Mouse (Mus musculus): ENCODE data around the gene Vgll4. TPM values are rescaled to one million over a fixed set of nuclear protein-coding genes. Genes with fewer than 3 reads are reported as not detected.

The Vgll4 gene
- 74.8 and 76.0 TPM in 2 replicates for polyA plus RNA-seq (2015; fragmentation: Nextera tagmentation; extraction: Ambion mirVana)

- Histone ChIP-seq H3K27me3 (replicated peaks) (no peaks in the 10 kb centered on the region), H3K9me3 (no peaks in the 10 kb centered on the region), H3K27ac (peak within 1 kb of the TSS; percentile 78), H3K4me2 (replicated peaks) (peak within 1 kb of the TSS; percentile 99), H3K4me3 (replicated peaks) (peak within 1 kb of the TSS; percentile 69), H3K9ac (peak within 1 kb of the TSS; percentile 66), H3K36me3 (no peaks in the 10 kb centered on the region), H3K4me1 (replicated peaks) (0 out of 2 replicates have a peak, but pooled peaks cover 10% of the 10 kb centered on the region)
- ATAC-seq = peak; percentile 78
- under 1% methylated on average over 79 of the region's 79 CpGs for WGBS
Observed at GRCm38 (mm10) chr6:114969213-114970120, at the start of gene Vgll4. TSS of gene Vgll4 (minus strand) at chr6:114969994.

- H3K4me3 ChIP-seq (replicated peaks) = no peak overlapping the region
- 86% methylated on average over 13 of the region's 13 CpGs for WGBS
- no peak overlapping the region for H3K9ac ChIP-seq
- no peak for ATAC-seq
- H3K4me2 ChIP-seq (replicated peaks) = no peak overlapping the region
- H3K27me3 ChIP-seq (replicated peaks) = no peaks in the 10 kb centered on the region
- H3K36me3 ChIP-seq = peaks cover 30% of the 10 kb centered on the region
- H3K9me3 ChIP-seq = no peaks in the 10 kb centered on the region
- no peak overlapping the region for H3K27ac ChIP-seq
- no peaks in the 10 kb centered on the region for H3K4me1 ChIP-seq (replicated peaks)
Observed at GRCm38 (mm10) chr6:115015461-115015860, 45.7 kb upstream of the Vgll4 start.

- Histone ChIP-seq H3K27ac (no peak overlapping the region), H3K36me3 (peaks cover 33% of the 10 kb centered on the region), H3K4me2 (replicated peaks) (no peak overlapping the region), H3K4me1 (replicated peaks) (no peaks in the 10 kb centered on the region), H3K27me3 (replicated peaks) (no peaks in the 10 kb centered on the region), H3K9me3 (no peaks in the 10 kb centered on the region), H3K9ac (no peak overlapping the region), H3K4me3 (replicated peaks) (no peak overlapping the region)
- WGBS = 87% methylated on average over 4 of the region's 4 CpGs
- no peak for ATAC-seq
Observed at GRCm38 (mm10) chr6:115013574-115013973, 43.8 kb upstream of the Vgll4 start.

GRCm38 (mm10) chr6:115011792-115012191 lies 42.0 kb upstream of the Vgll4 start:
- WGBS = 70% methylated on average over 8 of the region's 8 CpGs
- H3K27me3 ChIP-seq (replicated peaks) = no peaks in the 10 kb centered on the region
- no peak overlapping the region for H3K4me3 ChIP-seq (replicated peaks)
- H3K9me3 ChIP-seq = no peaks in the 10 kb centered on the region
- H3K9ac ChIP-seq = no peak overlapping the region
- H3K4me2 ChIP-seq (replicated peaks) = no peak overlapping the region
- H3K4me1 ChIP-seq (replicated peaks) = peaks cover 4% of the 10 kb centered on the region; the same call in 1 of the 2 replicates
- peaks cover 27% of the 10 kb centered on the region for H3K36me3 ChIP-seq
- ATAC-seq = no peak
- no peak overlapping the region for H3K27ac ChIP-seq

GRCm38 (mm10) chr6:115010815-115011214 lies 41.0 kb upstream of the Vgll4 start:
- H3K27me3 ChIP-seq (replicated peaks) = no peaks in the 10 kb centered on the region
- ATAC-seq = no peak
- H3K4me1 ChIP-seq (replicated peaks) = peaks cover 4% of the 10 kb centered on the region; the same call in 1 of the 2 replicates
- H3K4me3 ChIP-seq (replicated peaks) = no peak overlapping the region
- no peaks in the 10 kb centered on the region for H3K9me3 ChIP-seq
- H3K36me3 ChIP-seq = peaks cover 24% of the 10 kb centered on the region
- no peak overlapping the region for H3K9ac ChIP-seq
- WGBS = 74% methylated on average over 9 of the region's 9 CpGs
- H3K27ac ChIP-seq = no peak overlapping the region
- no peak overlapping the region for H3K4me2 ChIP-seq (replicated peaks)

- Histone ChIP-seq H3K27ac (no peak overlapping the region), H3K9me3 (no peaks in the 10 kb centered on the region), H3K4me1 (replicated peaks) (peaks cover 4% of the 10 kb centered on the region; the same call in 1 of the 2 replicates), H3K36me3 (peaks cover 20% of the 10 kb centered on the region), H3K27me3 (replicated peaks) (no peaks in the 10 kb centered on the region), H3K9ac (no peak overlapping the region), H3K4me3 (replicated peaks) (no peak overlapping the region), H3K4me2 (replicated peaks) (no peak overlapping the region)
- no peak for ATAC-seq
- 88% methylated on average over 9 of the region's 9 CpGs for WGBS
Observed at GRCm38 (mm10) chr6:115010304-115010703, 40.5 kb upstream of the Vgll4 start.

GRCm38 (mm10) chr6:115007728-115008127 lies 37.9 kb upstream of the Vgll4 start:
- H3K36me3 ChIP-seq = peaks cover 14% of the 10 kb centered on the region
- WGBS = 32% methylated on average over 5 of the region's 5 CpGs

GRCm38 (mm10) chr6:115006948-115007347 lies 37.2 kb upstream of the Vgll4 start:
- Histone ChIP-seq H3K27ac (no peak overlapping the region), H3K9ac (no peak overlapping the region), H3K9me3 (no peaks in the 10 kb centered on the region), H3K36me3 (peaks cover 12% of the 10 kb centered on the region), H3K4me1 (replicated peaks) (peaks cover 4% of the 10 kb centered on the region; the same call in 1 of the 2 replicates), H3K4me2 (replicated peaks) (no peak overlapping the region), H3K27me3 (replicated peaks) (no peaks in the 10 kb centered on the region), H3K4me3 (replicated peaks) (no peak overlapping the region)
- WGBS = 63% methylated on average over 6 of the region's 6 CpGs
- peak; percentile 77 for ATAC-seq

More at GRCm38 (mm10) chr6:115007728-115008127, 37.9 kb upstream of the Vgll4 start:
- H3K4me1 ChIP-seq (replicated peaks) = peaks cover 4% of the 10 kb centered on the region; the same call in 1 of the 2 replicates
- no peak overlapping the region for H3K4me3 ChIP-seq (replicated peaks)
- no peaks in the 10 kb centered on the region for H3K9me3 ChIP-seq
- H3K27ac ChIP-seq = no peak overlapping the region
- no peak overlapping the region for H3K4me2 ChIP-seq (replicated peaks)
- no peaks in the 10 kb centered on the region for H3K27me3 ChIP-seq (replicated peaks)
- peak; percentile 75 for ATAC-seq
- no peak overlapping the region for H3K9ac ChIP-seq

- Histone ChIP-seq H3K4me2 (replicated peaks) (no peak overlapping the region), H3K27me3 (replicated peaks) (no peaks in the 10 kb centered on the region), H3K4me1 (replicated peaks) (peaks cover 4% of the 10 kb centered on the region; the same call in 1 of the 2 replicates), H3K9me3 (no peaks in the 10 kb centered on the region), H3K36me3 (0 out of 2 replicates have a peak, but pooled peaks cover 4% of the 10 kb centered on the region), H3K27ac (no peak overlapping the region), H3K4me3 (replicated peaks) (no peak overlapping the region), H3K9ac (no peak overlapping the region)
- WGBS = 72% methylated on average over 3 of the region's 3 CpGs
- ATAC-seq = no peak
Observed at GRCm38 (mm10) chr6:115006065-115006464, 36.3 kb upstream of the Vgll4 start.

GRCm38 (mm10) chr6:115005351-115005890 lies 35.6 kb upstream of the Vgll4 start:
- H3K27me3 ChIP-seq (replicated peaks) = no peaks in the 10 kb centered on the region
- no peak overlapping the region for H3K4me2 ChIP-seq (replicated peaks)
- H3K4me3 ChIP-seq (replicated peaks) = no peak overlapping the region
- no peak overlapping the region for H3K9ac ChIP-seq
- no peak overlapping the region for H3K27ac ChIP-seq
- WGBS = 90% methylated on average over 8 of the region's 8 CpGs
- 0 out of 2 replicates have a peak, but pooled peaks cover 3% of the 10 kb centered on the region for H3K36me3 ChIP-seq
- no peak for ATAC-seq
- H3K4me1 ChIP-seq (replicated peaks) = peaks cover 4% of the 10 kb centered on the region; the same call in 1 of the 2 replicates
- H3K9me3 ChIP-seq = no peaks in the 10 kb centered on the region

- 89% methylated on average over 8 of the region's 8 CpGs for WGBS
Observed at GRCm38 (mm10) chr6:115004636-115005035, 34.8 kb upstream of the Vgll4 start.

GRCm38 (mm10) chr6:114998374-114999031 lies 28.7 kb upstream of the Vgll4 start:
- H3K9ac ChIP-seq = no peak overlapping the region
- H3K27ac ChIP-seq = no peak overlapping the region
- H3K4me3 ChIP-seq (replicated peaks) = no peak overlapping the region
- H3K27me3 ChIP-seq (replicated peaks) = no peaks in the 10 kb centered on the region
- no peak overlapping the region for H3K4me2 ChIP-seq (replicated peaks)
- WGBS = 66% methylated on average over 16 of the region's 16 CpGs
- H3K4me1 ChIP-seq (replicated peaks) = 0 out of 2 replicates have a peak, but pooled peaks cover 10% of the 10 kb centered on the region
- H3K9me3 ChIP-seq = no peaks in the 10 kb centered on the region
- no peaks in the 10 kb centered on the region for H3K36me3 ChIP-seq
- ATAC-seq = peak; percentile 66

More at GRCm38 (mm10) chr6:115004636-115005035, 34.8 kb upstream of the Vgll4 start:
- Histone ChIP-seq H3K4me1 (replicated peaks) (peaks cover 4% of the 10 kb centered on the region; the same call in 1 of the 2 replicates), H3K27me3 (replicated peaks) (no peaks in the 10 kb centered on the region), H3K36me3 (no peaks in the 10 kb centered on the region), H3K9ac (no peak overlapping the region), H3K4me2 (replicated peaks) (no peak overlapping the region), H3K27ac (no peak overlapping the region), H3K4me3 (replicated peaks) (no peak overlapping the region), H3K9me3 (no peaks in the 10 kb centered on the region)
- no peak for ATAC-seq

All from intestine, embryonic 15.5 days (tissue).